Mouse (Mus musculus) megakaryocyte, embryonic 14.5 days (primary cell): ENCODE results near the gene Rps6kc1.

Experiments
- FLI1 ChIP-seq: IDR thresholded peaks from 2 replicates; pipeline ENCODE4 v1.6.1; 2012; ENCODE audit warnings: low read length, inconsistent platforms, mixed read lengths
- GATA1 ChIP-seq: IDR thresholded peaks from 3 replicates; pipeline ENCODE4 v1.6.1; 2012; ENCODE audit warnings: mixed read lengths, low read length, inconsistent platforms, borderline replicate concordance

DNA sequence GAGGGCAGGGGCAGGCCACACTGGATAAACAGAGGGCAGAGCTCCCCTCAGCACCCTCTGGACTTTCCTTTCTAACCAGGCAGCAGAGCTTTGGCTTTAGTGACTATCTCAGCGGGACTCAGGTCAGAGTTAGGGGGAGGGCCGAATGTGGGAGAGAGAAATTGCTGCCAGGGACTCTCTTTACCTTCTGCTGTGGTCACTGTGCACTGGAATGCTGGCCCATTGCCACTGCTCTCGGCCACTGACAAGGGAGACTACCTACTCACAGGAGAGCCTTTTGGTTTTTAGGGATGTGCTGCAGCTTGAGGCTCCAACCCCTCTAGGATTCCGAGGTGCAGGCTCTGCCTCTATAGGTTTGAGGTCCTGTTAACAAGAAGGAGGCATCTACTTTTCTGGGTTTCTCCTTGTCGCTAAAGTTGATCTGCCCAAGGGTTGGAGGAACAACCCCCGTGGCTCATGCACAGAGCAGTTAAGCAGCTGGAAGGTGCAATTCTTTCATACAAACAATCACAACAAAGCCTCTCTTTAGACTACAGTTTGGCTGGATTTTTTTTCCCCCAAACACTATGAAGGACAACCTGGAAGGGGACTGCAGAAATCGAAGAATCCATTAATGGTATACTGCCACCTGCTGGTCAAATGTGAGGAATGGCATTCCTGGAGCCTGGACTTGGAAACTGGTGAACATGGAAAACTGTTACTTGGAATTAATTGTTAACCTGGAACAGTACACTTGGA lies 114.7 kb downstream of the Rps6kc1 start:
- TF ChIP-seq GATA1 (no peak), FLI1 (no peak)
